Mouse (Mus musculus) limb, embryonic 15.5 days (tissue): ENCODE results near the gene Pde1a. TPM values are rescaled to one million over a fixed set of nuclear protein-coding genes. Genes with fewer than 3 reads are reported as not detected.

Experiments
- ATAC-seq: fragments of 200-750 bp; cut with Nextera tagmentation; 2 replicates; pipeline ENCODE4 v1.8.0; 2017; ENCODE audit warnings: low read depth, moderate TSS enrichment; ENCODE audit not compliant: insufficient number of reproducible peaks, low FRiP score, low TSS enrichment
- H3K27ac ChIP-seq: fragments of 300-500 bp; sonication (generic); 2 replicates; pipeline ENCODE4 v1.5.1; 2015; ENCODE audit warnings: moderate library complexity, mild to moderate bottlenecking, inconsistent platforms
- H3K27me3 ChIP-seq: fragments of 300-500 bp; sonication (generic); 2 replicates; pipeline ENCODE4 v1.6.1; 2015; ENCODE audit warnings: inconsistent platforms
- H3K36me3 ChIP-seq: fragments of 300-500 bp; sonication (generic); 2 replicates; pipeline ENCODE4 v1.6.1; 2015; ENCODE audit warnings: inconsistent platforms
- H3K4me1 ChIP-seq: fragments of 300-500 bp; sonication (generic); 2 replicates; pipeline ENCODE4 v1.6.1; 2015; ENCODE audit warnings: inconsistent platforms
- H3K4me2 ChIP-seq: fragments of 300-500 bp; sonication (generic); 2 replicates; pipeline ENCODE4 v1.6.1; 2015; ENCODE audit warnings: mild to moderate bottlenecking, inconsistent platforms
- H3K4me3 ChIP-seq: fragments of 300-500 bp; sonication (generic); 2 replicates; pipeline ENCODE4 v1.5.1; 2015; ENCODE audit warnings: mild to moderate bottlenecking, inconsistent platforms
- H3K9ac ChIP-seq: fragments of 300-500 bp; sonication (generic); 2 replicates; pipeline ENCODE4 v1.6.1; 2015; ENCODE audit warnings: inconsistent platforms
- H3K9me3 ChIP-seq: fragments of 300-500 bp; sonication (generic); 2 replicates; pipeline ENCODE4 v1.6.1; 2016; ENCODE audit warnings: inconsistent platforms
- WGBS: fragments of 180-500 bp; shearing (Covaris S2); methylation state at CpG from one replicate; pipeline ENCODE4 v1.1.7; 2015; 5-methylcytosine and 5-hydroxymethylcytosine counted together
- polyA plus RNA-seq: library from polyadenylated mRNA; unstranded; fragments of >200 nt; fragmentation: Nextera tagmentation; extraction: Ambion mirVana; gene quantifications from 2 replicates; pipeline ENCODE4 v1.2.1, GENCODE M21; 2015

Pde1a gene
- polyA plus RNA-seq, 1 experiment from 2014 or later: 4.9 TPM

- no peaks in the 10 kb centered on the region for H3K36me3 ChIP-seq
- no peak overlapping the region for H3K4me2 ChIP-seq
- H3K27me3 ChIP-seq: no peaks in the 10 kb centered on the region
- no peak overlapping the region for H3K4me3 ChIP-seq
- no peak overlapping the region for H3K9ac ChIP-seq
- H3K9me3 ChIP-seq: no peaks in the 10 kb centered on the region
- WGBS: 73% methylated on average over 9 of the region's 9 CpGs
- H3K27ac ChIP-seq: no peak overlapping the region
- no peak for ATAC-seq
- no peaks in the 10 kb centered on the region for H3K4me1 ChIP-seq
Measured at GRCm38 (mm10) chr2:80080090-80080821, 49.0 kb downstream of the Pde1a start.

GRCm38 (mm10) chr2:80079618-80080017 lies 49.6 kb downstream of the Pde1a start:
- no peaks in the 10 kb centered on the region for H3K36me3 ChIP-seq
- no peak for ATAC-seq
- H3K4me1 ChIP-seq: no peaks in the 10 kb centered on the region
- 71% methylated on average over 4 of the region's 4 CpGs for WGBS
- H3K4me3 ChIP-seq: no peak overlapping the region
- no peaks in the 10 kb centered on the region for H3K27me3 ChIP-seq
- no peak overlapping the region for H3K27ac ChIP-seq
- H3K9ac ChIP-seq: no peak overlapping the region
- H3K9me3 ChIP-seq: no peaks in the 10 kb centered on the region
- H3K4me2 ChIP-seq: no peak overlapping the region

GRCm38 (mm10) chr2:80076323-80076722 lies 52.9 kb downstream of the Pde1a start:
- ATAC-seq: no peak
- Histone ChIP-seq H3K4me1 (no peaks in the 10 kb centered on the region), H3K27ac (no peak overlapping the region), H3K4me2 (no peak overlapping the region), H3K9me3 (no peaks in the 10 kb centered on the region), H3K27me3 (no peaks in the 10 kb centered on the region), H3K9ac (no peak overlapping the region), H3K36me3 (no peaks in the 10 kb centered on the region), H3K4me3 (no peak overlapping the region)
- WGBS: 71% methylated on average over 4 of the region's 4 CpGs

- 89% methylated on average over 2 of the region's 2 CpGs for WGBS
- no peaks in the 10 kb centered on the region for H3K36me3 ChIP-seq
- no peak overlapping the region for H3K9ac ChIP-seq
- no peak overlapping the region for H3K4me2 ChIP-seq
- H3K4me3 ChIP-seq: no peak overlapping the region
- no peaks in the 10 kb centered on the region for H3K27me3 ChIP-seq
- no peaks in the 10 kb centered on the region for H3K4me1 ChIP-seq
- H3K27ac ChIP-seq: no peak overlapping the region
- ATAC-seq: no peak
- no peaks in the 10 kb centered on the region for H3K9me3 ChIP-seq
Measured at GRCm38 (mm10) chr2:80074531-80074930, 54.7 kb downstream of the Pde1a start.

- H3K9ac ChIP-seq: no peak overlapping the region
- no peaks in the 10 kb centered on the region for H3K27me3 ChIP-seq
- no peak for ATAC-seq
- no peaks in the 10 kb centered on the region for H3K36me3 ChIP-seq
- H3K4me1 ChIP-seq: no peaks in the 10 kb centered on the region
- no peak overlapping the region for H3K4me2 ChIP-seq
- H3K9me3 ChIP-seq: no peaks in the 10 kb centered on the region
- no peak overlapping the region for H3K27ac ChIP-seq
- 41% methylated on average over 5 of the region's 5 CpGs for WGBS
- no peak overlapping the region for H3K4me3 ChIP-seq
Measured at GRCm38 (mm10) chr2:80074046-80074445, 55.2 kb downstream of the Pde1a start.

GRCm38 (mm10) chr2:80073426-80073825 lies 55.8 kb downstream of the Pde1a start:
- Histone ChIP-seq H3K36me3 (no peaks in the 10 kb centered on the region), H3K4me1 (no peaks in the 10 kb centered on the region), H3K9me3 (no peaks in the 10 kb centered on the region), H3K27me3 (no peaks in the 10 kb centered on the region), H3K9ac (no peak overlapping the region), H3K27ac (no peak overlapping the region), H3K4me3 (no peak overlapping the region), H3K4me2 (no peak overlapping the region)
- WGBS: 52% methylated on average over 2 of the region's 2 CpGs
- ATAC-seq: no peak

GRCm38 (mm10) chr2:80069745-80070144 lies 59.5 kb downstream of the Pde1a start:
- ATAC-seq: no peak
- H3K27ac ChIP-seq: no peak overlapping the region
- H3K4me3 ChIP-seq: no peak overlapping the region
- no peaks in the 10 kb centered on the region for H3K9me3 ChIP-seq
- no peaks in the 10 kb centered on the region for H3K4me1 ChIP-seq
- H3K4me2 ChIP-seq: no peak overlapping the region
- no peak overlapping the region for H3K9ac ChIP-seq
- H3K27me3 ChIP-seq: no peaks in the 10 kb centered on the region
- 51% methylated on average over 3 of the region's 3 CpGs for WGBS
- no peaks in the 10 kb centered on the region for H3K36me3 ChIP-seq

- no peaks in the 10 kb centered on the region for H3K4me1 ChIP-seq
- H3K9ac ChIP-seq: no peak overlapping the region
- H3K27me3 ChIP-seq: no peaks in the 10 kb centered on the region
- H3K4me3 ChIP-seq: no peak overlapping the region
- ATAC-seq: no peak
- H3K4me2 ChIP-seq: no peak overlapping the region
- H3K9me3 ChIP-seq: no peaks in the 10 kb centered on the region
- H3K27ac ChIP-seq: no peak overlapping the region
- H3K36me3 ChIP-seq: no peaks in the 10 kb centered on the region
- 40% methylated on average over 4 of the region's 4 CpGs for whole genome bisulfite sequencing
Measured at GRCm38 (mm10) chr2:80066449-80066848, 62.8 kb downstream of the Pde1a start.

- Histone ChIP-seq H3K4me3 (no peak overlapping the region), H3K4me1 (no peaks in the 10 kb centered on the region), H3K4me2 (no peak overlapping the region), H3K9me3 (no peaks in the 10 kb centered on the region), H3K27ac (no peak overlapping the region), H3K36me3 (no peaks in the 10 kb centered on the region), H3K9ac (no peak overlapping the region), H3K27me3 (no peaks in the 10 kb centered on the region)
- ATAC-seq: no peak
Measured at GRCm38 (mm10) chr2:80056062-80056461, 73.2 kb downstream of the Pde1a start.

- 54% methylated on average over 3 of the region's 3 CpGs for WGBS
- Histone ChIP-seq H3K9me3 (no peaks in the 10 kb centered on the region), H3K27ac (no peak overlapping the region), H3K4me1 (no peaks in the 10 kb centered on the region), H3K4me2 (no peak overlapping the region), H3K4me3 (no peak overlapping the region), H3K36me3 (no peaks in the 10 kb centered on the region), H3K27me3 (no peaks in the 10 kb centered on the region), H3K9ac (no peak overlapping the region)
- ATAC-seq: no peak
Measured at GRCm38 (mm10) chr2:80054042-80054441, 75.2 kb downstream of the Pde1a start.

GRCm38 (mm10) chr2:80046751-80047513 lies 82.3 kb downstream of the Pde1a start:
- Histone ChIP-seq H3K27me3 (no peaks in the 10 kb centered on the region), H3K4me1 (no peaks in the 10 kb centered on the region), H3K9me3 (no peaks in the 10 kb centered on the region), H3K27ac (no peak overlapping the region), H3K9ac (no peak overlapping the region), H3K36me3 (no peaks in the 10 kb centered on the region), H3K4me3 (no peak overlapping the region), H3K4me2 (no peak overlapping the region)
- no peak for ATAC-seq
- 83% methylated on average over 4 of the region's 4 CpGs for WGBS

- Histone ChIP-seq H3K9ac (no peak overlapping the region), H3K9me3 (no peaks in the 10 kb centered on the region), H3K27me3 (no peaks in the 10 kb centered on the region), H3K27ac (no peak overlapping the region), H3K36me3 (no peaks in the 10 kb centered on the region), H3K4me3 (peak overlapping the region; percentile 15), H3K4me1 (peaks cover 5% of the 10 kb centered on the region; the same call in 1 of the 2 replicates), H3K4me2 (peak overlapping the region; percentile 28)
- WGBS: 23% methylated on average over 10 of the region's 10 CpGs
- no peak for ATAC-seq
Measured at GRCm38 (mm10) chr2:80038642-80039445, 90.4 kb downstream of the Pde1a start.
